Mouse (Mus musculus) kidney, adult 11 months (tissue): ENCODE measurements around the gene 1700016D06Rik.
"Not testable (repeated sequence)": the region's sequence is repeated elsewhere in the genome, so short reads cannot be mapped to it uniquely, and the experiment has no call there.

Experiments used
- DNase-seq: peaks from one replicate; pipeline ENCODE4 v3.0.0; 2022

The 1700016D06Rik gene

GRCm38 (mm10) chr8:11701428-11701827, 565 bp upstream of the 1700016D06Rik start:
- DNase-seq: peak; percentile 38

- peak; percentile 81 for DNase-seq
Measured at GRCm38 (mm10) chr8:11700060-11701032, 517 bp downstream of the 1700016D06Rik start.

- DNase-seq: no peak
Measured at GRCm38 (mm10) chr8:11699442-11700001, 1.3 kb downstream of the 1700016D06Rik start.

- DNase-seq: no peak
Measured at GRCm38 (mm10) chr8:11697467-11697866, 3.4 kb downstream of the 1700016D06Rik start.

GRCm38 (mm10) chr8:11696176-11696575, 4.7 kb downstream of the 1700016D06Rik start:
- no peak for DNase-seq

GRCm38 (mm10) chr8:11693972-11694371, 6.9 kb downstream of the 1700016D06Rik start:
- DNase-seq: no peak

- no peak for DNase-seq
Measured at GRCm38 (mm10) chr8:11692455-11692854, 8.4 kb downstream of the 1700016D06Rik start.

- DNase-seq: no peak
Measured at GRCm38 (mm10) chr8:11691761-11692160, 9.1 kb downstream of the 1700016D06Rik start.

- no peak for DNase-seq
Measured at GRCm38 (mm10) chr8:11691284-11691683, 9.6 kb downstream of the 1700016D06Rik start.

- DNase-seq: no peak
Measured at GRCm38 (mm10) chr8:11689945-11690344, 10.9 kb downstream of the 1700016D06Rik start.

- no peak for DNase-seq
Measured at GRCm38 (mm10) chr8:11687251-11687650, 13.6 kb downstream of the 1700016D06Rik start.

GRCm38 (mm10) chr8:11684558-11684957, 16.3 kb downstream of the 1700016D06Rik start:
- no peak for DNase-seq

GRCm38 (mm10) chr8:11668308-11668707, 32.6 kb downstream of the 1700016D06Rik start:
- no peak for DNase-seq

GRCm38 (mm10) chr8:11666023-11666716, 34.7 kb downstream of the 1700016D06Rik start:
- DNase-seq: not testable (repeated sequence)

- no peak for DNase-seq
Measured at GRCm38 (mm10) chr8:11661969-11662368, 38.9 kb downstream of the 1700016D06Rik start.

- DNase-seq: no peak
Measured at GRCm38 (mm10) chr8:11650021-11650420, 50.8 kb downstream of the 1700016D06Rik start.

- DNase-seq: no peak
Measured at GRCm38 (mm10) chr8:11643123-11643522, 57.7 kb downstream of the 1700016D06Rik start.

GRCm38 (mm10) chr8:11640606-11641005, 60.3 kb downstream of the 1700016D06Rik start:
- DNase-seq: no peak

GRCm38 (mm10) chr8:11637531-11637930, 63.3 kb downstream of the 1700016D06Rik start:
- DNase-seq: no peak

GRCm38 (mm10) chr8:11636324-11637057, 64.4 kb downstream of the 1700016D06Rik start:
- peak; percentile 95 for DNase-seq

- peak; percentile 98 for DNase-seq
Measured at GRCm38 (mm10) chr8:11635611-11636081, 65.2 kb downstream of the 1700016D06Rik start, which contains the start of gene Ankrd10. Gene Ankrd10, minus strand, starts transcription at chr8:11635757.

GRCm38 (mm10) chr8:11635012-11635577, 65.8 kb downstream of the 1700016D06Rik start:
- peak; percentile 80 for DNase-seq
